Mouse (Mus musculus) forebrain, embryonic 14.5 days (tissue): ENCODE measurements around the gene Hmcn2. TPM values are rescaled to one million over a fixed set of nuclear protein-coding genes. Genes with fewer than 3 reads are reported as not detected.

Experiments used
- ATAC-seq: fragments of 200-750 bp; cut with Nextera tagmentation; 2 replicates; pipeline ENCODE4 v1.8.0; 2017; ENCODE audit warnings: mild to moderate bottlenecking, moderate library complexity
- DNase-seq: peaks from one replicate; pipeline ENCODE4 v3.0.0-alpha.2; 2015; ENCODE audit warnings: low spot score
- H3K27ac ChIP-seq: fragments of 300-500 bp; sonication (generic); 2 replicates; pipeline ENCODE4 v1.5.1; 2014; ENCODE audit warnings: low read depth, mild to moderate bottlenecking, control low read depth, low read length, moderate library complexity
- H3K27me3 ChIP-seq: fragments of 300-500 bp; sonication (generic); replicated peaks from 2 replicates; pipeline ENCODE4 v1.6.1; 2014; ENCODE audit warnings: low read length, control low read depth, mixed read lengths; ENCODE audit not compliant: control insufficient read depth, insufficient read depth
- H3K36me3 ChIP-seq: fragments of 300-500 bp; sonication (generic); 2 replicates; pipeline ENCODE4 v1.6.1; 2014; ENCODE audit warnings: low read length, control low read depth; ENCODE audit not compliant: control insufficient read depth, insufficient read depth
- H3K4me1 ChIP-seq: fragments of 300-500 bp; sonication (generic); 2 replicates; pipeline ENCODE4 v1.6.1; 2014; ENCODE audit warnings: antibody characterized with exemption, low read length, control low read depth; ENCODE audit not compliant: control insufficient read depth, insufficient read depth
- H3K4me2 ChIP-seq: fragments of 300-500 bp; sonication (generic); 2 replicates; pipeline ENCODE4 v1.6.1; 2014; ENCODE audit warnings: mild to moderate bottlenecking, control low read depth, low read length
- H3K4me3 ChIP-seq: fragments of 300-500 bp; sonication (generic); 2 replicates; pipeline ENCODE4 v1.5.1; 2014; ENCODE audit warnings: low read depth, low read length, control low read depth
- H3K9ac ChIP-seq: fragments of 300-500 bp; sonication (generic); 2 replicates; pipeline ENCODE4 v1.6.1; 2014; ENCODE audit warnings: mild to moderate bottlenecking, low read length, control low read depth, moderate library complexity
- H3K9me3 ChIP-seq: fragments of 300-500 bp; sonication (generic); replicated peaks from 2 replicates; pipeline ENCODE4 v1.6.1; 2016; ENCODE audit warnings: low read length, control low read depth, mixed read lengths; ENCODE audit not compliant: control insufficient read depth
- WGBS: fragments of 180-500 bp; shearing (Covaris S2); extraction: QIAGEN DNeasy Blood & Tissue Kit; methylation state at CpG from one replicate; pipeline ENCODE4 v1.1.7; 2014; 5-methylcytosine and 5-hydroxymethylcytosine counted together
- polyA plus RNA-seq: library from polyadenylated mRNA; unstranded; fragments of >200 nt; fragmentation: Nextera tagmentation; extraction: Ambion mirVana; gene quantifications from 2 replicates; pipeline ENCODE4 v1.2.1, GENCODE M21; 2014

Hmcn2 gene
- polyA plus RNA-seq, 1 experiment from 2014 or later, result 0.17 TPM

DNA sequence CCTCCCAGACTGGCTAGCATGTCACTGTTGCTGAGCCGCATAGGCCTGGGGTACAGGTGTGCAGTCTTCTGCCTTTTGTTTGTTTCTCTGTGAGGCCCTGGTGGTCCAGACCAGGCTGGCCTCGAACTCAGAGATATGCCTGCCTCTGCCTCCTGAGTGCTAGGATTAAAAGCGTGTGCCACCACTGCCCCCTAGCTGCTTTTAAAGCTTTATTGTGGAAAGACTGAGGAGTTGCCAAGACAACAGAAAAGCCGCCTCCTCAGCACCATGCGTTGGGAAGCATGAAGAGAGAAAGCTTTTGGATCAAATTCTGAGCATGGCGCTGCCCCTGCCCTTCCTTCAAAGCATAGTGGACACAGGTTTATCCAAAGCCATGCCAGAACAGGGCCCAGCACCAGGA is 194.6 kb downstream of the Hmcn2 start:
- H3K9ac ChIP-seq, result no peak overlapping the region
- DNase-seq, result no peak
- H3K4me3 ChIP-seq, result no peak overlapping the region
- H3K36me3 ChIP-seq, result no peaks in the 10 kb centered on the region
- H3K4me2 ChIP-seq, result no peak overlapping the region
- no peak overlapping the region for H3K27ac ChIP-seq
- H3K9me3 ChIP-seq, result no peaks in the 10 kb centered on the region
- 94% methylated on average over 6 of the region's 6 CpGs for WGBS
- ATAC-seq, result no peak
- peaks cover 4% of the 10 kb centered on the region for H3K4me1 ChIP-seq
- H3K27me3 ChIP-seq, result peaks cover 14% of the 10 kb centered on the region

Other genes with a start within 250 kb of the Hmcn2 start
- gene Fnbp1, start 172.4 kb upstream of the Hmcn2 start, polyA plus RNA-seq, result 7.9 and 12.3 TPM in 2 replicates
- gene Gpr107, start 162.1 kb upstream of the Hmcn2 start, polyA plus RNA-seq, result 26.8 and 28.3 TPM in 2 replicates
- 95.2 and 109 TPM in 2 replicates for gene Ncs1, start 68.6 kb upstream of the Hmcn2 start, polyA plus RNA-seq
- 6.3 and 6.9 TPM in 2 replicates for gene Ass1, start 155.8 kb downstream of the Hmcn2 start, polyA plus RNA-seq